Mouse (Mus musculus): Measurements from ENCODE around the gene Rhpn2. TPM values are rescaled to one million over a fixed set of nuclear protein-coding genes. Genes with fewer than 3 reads are reported as not detected.

Rhpn2 gene
- polyA plus RNA-seq, 1 experiment from 2014 or later, result 8.5 TPM

DNA sequence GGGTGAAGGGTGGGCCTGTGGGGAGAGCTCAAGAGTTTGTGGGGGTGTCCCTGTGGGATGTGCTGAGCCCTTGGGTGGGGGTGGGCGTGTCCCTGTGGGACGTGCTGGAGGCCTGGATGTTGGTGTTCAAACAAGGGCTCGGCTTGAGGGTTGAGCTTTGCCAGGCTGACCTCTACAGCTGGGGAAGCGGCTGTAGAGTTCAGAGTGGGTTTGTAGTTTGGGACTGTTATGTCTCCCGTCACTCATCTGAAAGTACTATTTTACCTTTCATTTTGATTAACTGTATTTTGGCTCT is 82.6 kb downstream of the Rhpn2 start:
- Histone ChIP-seq H3K4me2 (no peak overlapping the region), H3K36me3 (ENCODE audit: control insufficient read depth, insufficient read depth, low read length) (peaks cover 28% of the 10 kb centered on the region), H3K4me3 (ENCODE audit: low read depth, low read length) (no peak overlapping the region), H3K27me3 (ENCODE audit: control insufficient read depth, insufficient read depth, low read length) (no peaks in the 10 kb centered on the region), H3K9ac (ENCODE audit: low read depth, low read length) (no peak overlapping the region), H3K27ac (ENCODE audit: low read depth, low read length) (no peak overlapping the region), H3K4me1 (ENCODE audit: control insufficient read depth, insufficient read depth, low read length) (peaks cover 10% of the 10 kb centered on the region; the same call in 1 of the 2 replicates), H3K9me3 (replicated peaks; ENCODE audit: control insufficient read depth, low read length) (no peaks in the 10 kb centered on the region)
- WGBS (ENCODE audit: insufficient replicate concordance), result 84% methylated on average over 5 of the region's 5 CpGs
- no peak for ATAC-seq (replicated peaks; ENCODE audit: insufficient number of reproducible peaks, low FRiP score, low TSS enrichment)

DNA sequence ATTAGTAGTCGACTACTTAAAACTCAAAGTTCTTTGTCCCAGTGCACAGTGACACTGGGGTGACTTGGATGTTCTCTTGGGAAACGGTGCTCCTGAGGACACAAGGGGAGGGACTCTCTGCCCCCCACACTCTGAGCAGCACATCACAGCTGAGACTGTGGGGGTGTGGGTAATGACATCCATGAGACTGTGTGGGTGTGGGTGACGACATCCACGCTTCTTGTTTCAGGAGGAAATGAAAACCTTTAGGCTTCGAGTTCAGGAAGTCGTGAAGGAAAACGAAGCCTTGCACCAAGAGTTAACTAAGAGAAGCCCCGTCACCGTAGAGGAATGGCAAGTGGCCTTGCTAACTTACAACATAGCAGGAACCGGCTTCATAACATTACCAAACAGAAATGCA is 89.1 kb downstream of the Rhpn2 start:
- no peak overlapping the region for H3K9ac ChIP-seq (ENCODE audit: low read depth, low read length)
- ATAC-seq (replicated peaks; ENCODE audit: insufficient number of reproducible peaks, low FRiP score, low TSS enrichment), result no peak
- 85% methylated on average over 10 of the region's 10 CpGs for WGBS (ENCODE audit: insufficient replicate concordance)
- no peak overlapping the region for H3K4me2 ChIP-seq
- no peaks in the 10 kb centered on the region for H3K9me3 ChIP-seq (replicated peaks; ENCODE audit: control insufficient read depth, low read length)
- no peaks in the 10 kb centered on the region for H3K4me1 ChIP-seq (ENCODE audit: control insufficient read depth, insufficient read depth, low read length)
- H3K36me3 ChIP-seq (ENCODE audit: control insufficient read depth, insufficient read depth, low read length), result peaks cover 31% of the 10 kb centered on the region
- H3K4me3 ChIP-seq (ENCODE audit: low read depth, low read length), result no peak overlapping the region
- H3K27me3 ChIP-seq (ENCODE audit: control insufficient read depth, insufficient read depth, low read length), result no peaks in the 10 kb centered on the region
- H3K27ac ChIP-seq (ENCODE audit: low read depth, low read length), result no peak overlapping the region

DNA sequence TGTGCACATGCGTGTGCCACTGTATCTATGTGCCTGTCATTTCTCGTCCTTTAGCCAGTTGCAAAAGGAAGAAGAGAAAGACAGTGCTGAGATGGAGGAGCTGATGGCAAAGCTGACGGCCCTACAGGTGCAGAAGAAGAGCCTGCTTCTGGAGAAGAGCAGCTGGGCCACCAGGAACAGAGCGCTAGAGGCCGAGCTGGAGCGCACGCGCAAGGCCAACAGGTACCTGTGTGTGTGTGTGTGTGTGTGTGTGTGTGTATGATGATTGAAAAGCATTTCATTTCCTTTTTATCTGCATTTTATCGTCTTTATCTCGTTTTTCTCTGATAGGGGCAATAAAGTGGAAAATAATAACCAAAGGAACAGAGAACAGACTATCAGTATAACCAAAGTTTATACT is 94.2 kb downstream of the Rhpn2 start:
- no peak overlapping the region for H3K4me2 ChIP-seq

DNA sequence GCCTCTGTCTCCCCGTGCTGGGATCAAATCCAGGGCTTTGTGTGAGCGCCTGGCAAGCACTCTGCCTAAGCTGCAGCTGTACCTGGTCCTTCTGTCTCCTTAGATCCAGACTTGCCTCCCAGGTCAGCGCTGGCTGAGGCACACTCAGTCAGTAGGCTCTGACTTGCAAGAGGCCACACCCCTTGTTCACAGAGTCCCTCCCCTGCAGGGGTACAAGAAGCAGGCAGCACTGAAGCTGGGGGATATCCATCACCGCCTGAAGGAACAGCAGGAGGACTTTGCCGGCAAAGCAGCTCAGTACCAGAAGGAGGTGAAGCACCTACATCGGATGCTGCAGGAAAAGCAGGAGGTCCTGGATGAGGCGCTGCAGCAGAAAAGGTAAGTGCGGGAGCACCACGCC is 101.3 kb downstream of the Rhpn2 start:
- 83% methylated on average over 9 of the region's 9 CpGs for WGBS (ENCODE audit: insufficient replicate concordance)
- Histone ChIP-seq H3K9me3 (replicated peaks; ENCODE audit: control insufficient read depth, low read length) (no peaks in the 10 kb centered on the region), H3K9ac (ENCODE audit: low read depth, low read length) (no peak overlapping the region), H3K27ac (ENCODE audit: low read depth, low read length) (no peak overlapping the region), H3K4me1 (ENCODE audit: control insufficient read depth, insufficient read depth, low read length) (no peaks in the 10 kb centered on the region), H3K27me3 (ENCODE audit: control insufficient read depth, insufficient read depth, low read length) (no peaks in the 10 kb centered on the region), H3K4me3 (ENCODE audit: low read depth, low read length) (no peak overlapping the region), H3K36me3 (ENCODE audit: control insufficient read depth, insufficient read depth, low read length) (peaks cover 23% of the 10 kb centered on the region), H3K4me2 (no peak overlapping the region)
- no peak for ATAC-seq (replicated peaks; ENCODE audit: insufficient number of reproducible peaks, low FRiP score, low TSS enrichment)

More for the DNA sequence above, 94.2 kb downstream of the Rhpn2 start:
- H3K27ac ChIP-seq (ENCODE audit: low read depth, low read length), result no peak overlapping the region
- no peak for ATAC-seq (replicated peaks; ENCODE audit: insufficient number of reproducible peaks, low FRiP score, low TSS enrichment)
- H3K9me3 ChIP-seq (replicated peaks; ENCODE audit: control insufficient read depth, low read length), result no peaks in the 10 kb centered on the region
- no peak overlapping the region for H3K9ac ChIP-seq (ENCODE audit: low read depth, low read length)
- H3K4me1 ChIP-seq (ENCODE audit: control insufficient read depth, insufficient read depth, low read length), result no peaks in the 10 kb centered on the region
- H3K4me3 ChIP-seq (ENCODE audit: low read depth, low read length), result no peak overlapping the region
- peaks cover 21% of the 10 kb centered on the region for H3K36me3 ChIP-seq (ENCODE audit: control insufficient read depth, insufficient read depth, low read length)
- no peaks in the 10 kb centered on the region for H3K27me3 ChIP-seq (ENCODE audit: control insufficient read depth, insufficient read depth, low read length)
- 90% methylated on average over 10 of the region's 10 CpGs for whole genome bisulfite sequencing (ENCODE audit: insufficient replicate concordance)

Other genes with a start within 250 kb of the Rhpn2 start
- gene Cebpa, start 214.9 kb upstream of the Rhpn2 start, polyA plus RNA-seq (2014; fragmentation: Nextera tagmentation; extraction: Ambion mirVana), result 0.08 and 0.47 TPM in 2 replicates
- gene Slc7a10, start 147.8 kb upstream of the Rhpn2 start, polyA plus RNA-seq (2014; fragmentation: Nextera tagmentation; extraction: Ambion mirVana), result 0.68 and 0.89 TPM in 2 replicates
- 2.1 and 2.2 TPM in 2 replicates for gene Lrp3, start 118.7 kb upstream of the Rhpn2 start, polyA plus RNA-seq (2014; fragmentation: Nextera tagmentation; extraction: Ambion mirVana)
- 10.4 and 14.5 TPM in 2 replicates for gene Gpatch1, start 15.7 kb upstream of the Rhpn2 start, polyA plus RNA-seq (2014; fragmentation: Nextera tagmentation; extraction: Ambion mirVana)
- gene Faap24, start 62.7 kb downstream of the Rhpn2 start, polyA plus RNA-seq (2014; fragmentation: Nextera tagmentation; extraction: Ambion mirVana), result 15.2 and 16.2 TPM in 2 replicates
- 32.2 and 33.3 TPM in 2 replicates for gene Cep89, start 62.9 kb downstream of the Rhpn2 start, polyA plus RNA-seq (2014; fragmentation: Nextera tagmentation; extraction: Ambion mirVana)
- 0.66 and 1.7 TPM in 2 replicates for gene Slc7a9, start 114.6 kb downstream of the Rhpn2 start, polyA plus RNA-seq (2014; fragmentation: Nextera tagmentation; extraction: Ambion mirVana)
- gene Tdrd12, start 203.6 kb downstream of the Rhpn2 start, polyA plus RNA-seq (2014; fragmentation: Nextera tagmentation; extraction: Ambion mirVana), result 0.42 and 0.67 TPM in 2 replicates
- gene Nudt19, start 222.1 kb downstream of the Rhpn2 start, polyA plus RNA-seq (2014; fragmentation: Nextera tagmentation; extraction: Ambion mirVana), result 90.4 and 99.8 TPM in 2 replicates